Comparison of ENCODE assay signal across 8 mouse cellular contexts in the genomic region with DNA sequence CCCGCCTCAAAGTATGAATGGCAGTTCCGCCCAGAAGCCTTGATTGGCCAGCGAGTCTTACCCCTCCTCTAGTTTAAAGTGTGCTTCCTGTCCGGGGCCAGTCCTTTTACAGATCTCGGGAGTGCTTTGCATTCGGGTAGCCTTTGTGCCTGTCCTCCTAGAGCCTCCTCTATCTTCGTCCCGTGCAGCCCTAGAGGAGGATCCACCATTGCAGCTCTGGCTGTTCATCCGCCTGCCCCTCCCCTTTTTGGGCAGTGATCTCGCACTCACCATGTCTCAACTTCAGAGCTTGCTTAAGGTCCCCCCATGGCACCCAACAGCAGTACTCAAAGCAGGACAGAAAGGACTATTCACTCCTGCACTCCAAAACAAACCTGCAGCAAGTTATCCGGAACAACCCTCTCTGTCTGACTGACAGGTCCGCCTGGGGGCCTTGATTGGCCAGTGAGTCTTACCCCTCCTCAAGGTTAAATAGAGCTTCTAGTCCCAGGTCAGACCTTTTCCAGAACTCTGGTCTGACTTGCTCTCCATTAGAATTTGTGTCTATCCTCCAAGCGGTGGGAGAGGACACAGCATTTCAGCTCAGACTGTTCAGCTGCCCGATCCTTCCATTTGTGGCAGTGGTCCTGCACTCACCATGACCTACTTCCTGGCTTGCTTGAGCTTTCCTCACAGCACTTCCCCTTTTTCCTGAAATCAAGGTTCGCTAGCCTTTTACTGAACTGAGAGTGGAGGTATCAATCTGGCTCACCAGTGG. TPM values are rescaled to one million over a fixed set of nuclear protein-coding genes. Genes with fewer than 3 reads are reported as not detected.
DNase-seq lines count a peak whose midpoint lies in the region; ATAC-seq lines count a peak whose summit lies in the region.

No protein-coding gene starts in this region.

- 5% methylated on average over 15 of the region's 15 CpGs for WGBS in hindbrain, embryonic 12.5 days

- peak; percentile 97 for ATAC-seq in hindbrain, embryonic 12.5 days (ENCODE audit: low FRiP score)

- H3K27me3 ChIP-seq in hindbrain, embryonic 12.5 days = no peaks in the 10 kb centered on the region

- H3K27ac ChIP-seq in hindbrain, embryonic 12.5 days = peak overlapping the region; percentile 81

- peak overlapping the region; percentile 49 for H3K4me3 ChIP-seq in hindbrain, embryonic 12.5 days

- peaks cover 4% of the 10 kb centered on the region; the same call in 1 of the 2 replicates for H3K4me1 ChIP-seq in hindbrain, embryonic 12.5 days

- peak; percentile 81 for DNase-seq in NIH3T3 (ENCODE audit: low read depth)
- DNase-seq in cerebellum, postnatal 14 days = peak; percentile 53 to 67
- peak; percentile 46 to 53 for DNase-seq in frontal cortex, postnatal 14 days (ENCODE audit: low spot score in 2 of 2)
- peak; percentile 67 to 70 for DNase-seq in layer of hippocampus, postnatal 10 days (ENCODE audit: low spot score in 2 of 2)
- DNase-seq in lung, postnatal 10 days = peak; percentile 92
- peak; percentile 59 for DNase-seq in ovary, postnatal 14 days (ENCODE audit: low spot score)
- DNase-seq in thymus, postnatal 25 days = peak; percentile 85

- H3K4me2 ChIP-seq in hindbrain, embryonic 12.5 days (replicated peaks) = peak overlapping the region; percentile 71

- H3K9ac ChIP-seq in hindbrain, embryonic 12.5 days = peak overlapping the region; percentile 53

- H3K9me3 ChIP-seq in hindbrain, embryonic 12.5 days (replicated peaks) = no peaks in the 10 kb centered on the region

- H3K36me3 ChIP-seq in hindbrain, embryonic 12.5 days = no peaks in the 10 kb centered on the region

RNA-seq across cellular contexts. Expression of a gene that starts 28.9 kb away (rescaled TPM):
- polyA plus RNA-seq in hindbrain, embryonic 12.5 days (2016; fragmentation: Nextera tagmentation; extraction: Ambion mirVana) = 20.5 and 21.1 TPM in 2 replicates
- total RNA-seq in layer of hippocampus, postnatal 10 days (2021) = 1 to 10 TPM; 4.9 to 8.4 TPM

Comparison
In these comparisons a context has a peak if more than half of its experiments do, and no peak if none do; other contexts are left out.
1. Peak in every context shown above with its lines: DNase-seq, ATAC-seq, H3K4me3 ChIP-seq and H3K27ac ChIP-seq.